Mouse (Mus musculus) embryo, embryonic 10.5 days (tissue): ENCODE results near the gene Tcea2.

Experiments used
- DNase-seq: peaks from one replicate; pipeline ENCODE4 v3.0.0-alpha.2; 2015; ENCODE audit warnings: low spot score

The Tcea2 gene

DNA sequence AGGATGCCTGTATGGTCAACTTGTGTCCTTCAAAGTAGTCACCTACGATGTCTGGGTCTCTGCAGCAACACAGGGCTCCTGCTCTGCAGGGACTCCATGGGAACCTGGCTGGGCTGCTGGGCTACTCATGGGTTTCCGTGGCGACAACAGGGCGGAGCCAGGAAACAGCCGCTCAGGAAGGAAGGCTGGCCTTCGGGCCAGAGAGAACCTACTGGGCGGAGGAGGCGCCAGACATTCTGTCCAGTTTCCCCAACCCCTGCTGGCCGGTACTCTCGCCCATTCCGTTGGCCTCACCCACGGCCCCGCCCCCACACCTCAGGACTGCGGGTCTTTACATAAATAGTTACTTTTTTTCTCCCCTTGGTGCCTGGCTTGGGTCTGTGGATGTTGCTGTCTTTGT, 4.7 kb upstream of the Tcea2 start:
- peak; percentile 78 for DNase-seq

DNA sequence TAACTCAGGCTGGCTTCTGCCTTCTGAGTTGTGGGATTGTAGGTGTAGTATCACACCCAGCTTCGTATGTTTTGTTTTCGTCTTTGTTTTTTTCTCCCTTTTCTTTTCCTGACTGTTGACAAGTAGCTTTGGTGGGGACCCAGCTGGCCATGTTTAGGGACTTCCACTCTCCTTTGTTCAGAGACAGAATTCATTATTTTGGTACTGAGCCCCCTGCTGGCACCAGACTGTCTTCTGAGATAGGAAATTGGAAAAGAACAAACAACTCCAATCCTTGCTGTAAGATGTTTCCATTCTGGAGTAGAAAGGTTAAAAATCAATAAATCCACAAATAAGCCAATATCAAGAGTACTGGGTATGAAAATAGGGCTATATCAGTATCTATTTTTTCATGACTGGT, 3.7 kb upstream of the Tcea2 start:
- peak; percentile 65 for DNase-seq

GRCm38 (mm10) chr2:181677096-181677754, 2.9 kb upstream of the Tcea2 start:
- no peak for DNase-seq

DNA sequence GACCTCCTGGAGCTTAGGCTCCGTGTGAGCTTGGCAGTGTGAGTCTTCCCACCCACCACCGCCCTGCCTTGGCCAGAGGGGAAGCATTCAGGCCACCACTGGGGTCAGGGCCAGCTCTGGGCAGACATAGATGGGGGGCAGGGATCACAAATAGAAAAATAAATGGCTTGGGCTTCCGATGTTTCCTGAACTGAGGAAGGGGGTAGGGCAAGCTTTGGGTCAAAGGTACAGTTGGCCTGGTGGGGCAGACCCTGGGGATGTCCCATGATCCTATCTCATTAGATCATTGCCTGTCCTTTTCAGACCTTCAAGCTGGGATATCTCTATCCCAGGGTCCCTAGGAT, 2.4 kb upstream of the Tcea2 start:
- no peak for DNase-seq

DNA sequence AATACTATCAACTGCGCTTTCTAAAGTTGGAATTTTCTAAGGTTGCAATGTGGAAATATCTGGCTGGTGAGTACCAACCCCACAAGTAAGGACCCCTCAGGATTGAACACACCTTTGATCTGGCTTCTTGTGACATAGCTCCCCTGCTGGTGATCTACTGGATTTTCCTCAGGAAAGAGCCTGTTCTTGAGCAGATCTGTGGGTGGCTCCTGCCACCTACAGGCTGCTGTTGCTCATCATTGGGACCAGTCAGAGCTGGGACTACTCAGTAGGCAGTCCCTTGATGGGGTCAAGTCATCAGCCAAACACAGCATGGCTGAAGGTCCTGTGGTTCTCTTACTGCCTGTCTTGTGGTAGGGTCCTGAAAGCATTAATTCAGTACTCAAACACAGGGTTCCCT, 1.3 kb upstream of the Tcea2 start:
- peak; percentile 90 for DNase-seq

GRCm38 (mm10) chr2:181680716-181681117, 607 bp downstream of the Tcea2 start:
- no peak for DNase-seq

GRCm38 (mm10) chr2:181681978-181682377, 1.9 kb downstream of the Tcea2 start:
- no peak for DNase-seq

DNA sequence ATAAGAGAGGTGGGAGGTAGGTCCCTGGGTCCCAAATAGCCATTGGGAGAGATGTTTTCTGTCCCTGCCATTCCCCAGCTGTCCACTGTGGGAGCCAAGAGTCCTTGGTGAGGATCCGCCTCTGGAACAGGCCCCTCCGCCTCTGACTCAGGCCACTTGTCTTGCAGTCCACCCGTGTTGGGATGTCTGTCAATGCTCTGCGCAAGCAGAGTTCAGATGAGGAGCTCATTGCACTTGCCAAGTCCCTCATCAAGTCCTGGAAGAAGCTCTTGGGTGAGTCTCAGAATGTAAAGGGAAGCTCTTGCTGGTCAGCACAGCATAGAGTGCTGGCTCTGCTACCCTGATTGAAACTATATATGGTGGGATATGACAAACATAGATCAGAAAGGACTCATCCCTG, 3.3 kb downstream of the Tcea2 start:
- no peak for DNase-seq

DNA sequence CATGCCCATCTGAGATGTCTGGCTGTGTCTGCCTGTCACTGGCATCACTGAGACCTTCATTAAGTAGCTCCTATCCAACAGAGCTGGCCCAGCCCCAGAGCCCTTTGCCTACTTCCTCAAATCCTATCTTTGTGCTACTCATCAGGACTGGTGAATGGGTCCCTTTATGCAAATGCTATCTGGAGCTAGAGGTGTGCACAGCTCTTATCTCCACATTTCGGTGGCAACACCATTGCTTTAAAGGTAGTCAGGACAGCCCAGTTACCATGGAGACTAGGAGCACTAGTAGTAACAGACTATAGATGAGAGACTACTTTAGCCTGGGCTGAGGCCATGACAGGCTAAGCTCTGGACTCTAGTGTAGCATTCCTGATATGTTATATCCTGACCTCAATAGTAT, 4.6 kb downstream of the Tcea2 start:
- no peak for DNase-seq

DNA sequence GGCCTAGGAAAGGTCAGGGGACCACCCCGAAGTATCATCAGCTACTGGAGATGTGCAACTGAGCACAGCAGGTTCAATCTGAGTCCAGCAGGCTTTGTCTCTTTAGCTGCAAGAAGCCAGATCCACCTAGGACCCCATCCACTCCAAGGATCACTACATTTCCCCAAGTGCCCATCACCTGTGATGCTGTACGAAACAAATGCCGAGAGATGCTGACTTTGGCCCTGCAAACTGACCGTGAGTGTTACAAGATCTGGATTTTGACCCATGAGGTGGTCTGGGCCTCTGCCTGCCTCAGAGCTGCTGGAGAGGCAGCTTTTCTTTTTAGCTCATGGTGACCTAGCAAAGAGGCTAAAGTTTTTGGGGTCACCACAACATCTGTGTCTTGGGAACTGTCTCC, 5.6 kb downstream of the Tcea2 start:
- DNase-seq = no peak

- no peak for DNase-seq
These were observed 7.5 kb downstream of the Tcea2 start for GRCm38 (mm10) chr2:181687586-181687985.

- DNase-seq = no peak
These were observed 9.5 kb downstream of the Tcea2 start for GRCm38 (mm10) chr2:181689466-181690160.

- DNase-seq = no peak
These were observed 11.0 kb downstream of the Tcea2 start for GRCm38 (mm10) chr2:181691083-181691482.

DNA sequence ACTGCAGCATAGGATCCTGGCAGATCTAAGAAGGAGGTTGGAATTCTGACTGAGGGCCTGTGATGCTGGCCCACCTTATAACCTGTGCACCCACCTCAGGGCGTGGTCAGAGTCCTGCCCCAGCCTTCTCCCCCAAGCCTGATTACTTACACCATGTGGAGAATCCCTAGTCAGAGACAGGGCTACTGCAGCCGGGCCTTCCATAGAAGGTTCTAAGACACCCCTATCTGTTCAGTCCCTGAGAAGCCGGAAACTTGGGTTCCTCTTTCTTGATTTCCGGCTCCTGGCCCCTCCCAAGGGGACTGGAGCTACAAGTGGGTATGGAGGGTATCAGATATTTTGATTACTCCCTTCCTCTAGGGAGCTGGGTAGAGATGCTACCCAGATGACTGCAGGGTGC, 11.5 kb downstream of the Tcea2 start:
- no peak for DNase-seq

- no peak for DNase-seq
These were observed 12.2 kb downstream of the Tcea2 start for GRCm38 (mm10) chr2:181692304-181692703.

GRCm38 (mm10) chr2:181693339-181694280, 13.5 kb downstream of the Tcea2 start, which contains the start of gene Rgs19:
Gene Rgs19 (minus strand): TSS chr2:181693977.
- DNase-seq = peak; percentile 83

GRCm38 (mm10) chr2:181694581-181694980, 14.5 kb downstream of the Tcea2 start:
- DNase-seq = no peak

DNA sequence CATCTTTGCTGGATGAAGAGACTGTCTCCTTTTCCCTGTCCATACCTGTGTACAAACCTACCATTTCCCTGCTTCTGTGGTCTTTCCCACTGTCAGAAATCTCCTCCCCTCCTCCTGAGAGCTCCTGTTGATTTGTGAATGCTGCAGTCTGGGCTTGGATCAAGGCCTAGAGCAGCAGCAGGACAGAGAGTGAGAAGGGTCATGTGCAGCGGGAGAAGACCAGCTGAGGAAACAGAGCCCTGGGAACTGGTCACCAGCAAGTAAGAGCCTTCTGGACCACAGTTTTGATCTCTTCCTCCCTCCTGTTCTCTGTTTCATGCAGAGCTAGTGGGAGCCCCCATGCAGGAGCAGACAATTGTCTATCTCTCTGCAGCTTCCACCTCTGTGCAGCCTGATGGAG, 15.7 kb downstream of the Tcea2 start:
- no peak for DNase-seq

- no peak for DNase-seq
These were observed 16.8 kb downstream of the Tcea2 start for GRCm38 (mm10) chr2:181696801-181697420.

- DNase-seq = no peak
These were observed 18.1 kb downstream of the Tcea2 start, which contains the start of gene Lkaaear1 for GRCm38 (mm10) chr2:181698241-181698640. Gene Lkaaear1 (minus strand): TSS chr2:181698442.

DNA sequence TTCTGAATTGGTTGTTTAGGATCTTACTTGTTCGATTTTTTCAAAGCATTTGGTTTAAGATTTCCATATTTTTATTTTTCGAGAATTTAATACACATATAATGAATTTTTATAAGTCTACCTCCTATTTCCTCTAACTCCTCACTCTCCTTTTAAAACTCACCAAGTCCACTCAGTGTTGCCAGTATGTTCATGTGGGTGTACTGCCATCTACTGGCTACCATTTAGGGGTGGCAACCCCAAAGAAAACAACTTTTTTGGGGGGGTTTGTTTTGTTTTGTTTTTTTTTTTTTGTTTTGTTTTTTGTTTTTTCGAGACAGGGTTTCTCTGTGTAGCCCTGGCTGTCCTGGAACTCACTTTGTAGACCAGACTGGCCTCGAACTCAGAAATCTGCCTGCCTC, 26.6 kb downstream of the Tcea2 start:
- peak; percentile 34 for DNase-seq

- DNase-seq = peak; percentile 15
These were observed 33.6 kb downstream of the Tcea2 start for GRCm38 (mm10) chr2:181713749-181714148.
